Mouse (Mus musculus) embryonic facial prominence, embryonic 12.5 days (tissue): ENCODE measurements around the gene Clic3. TPM values are rescaled to one million over a fixed set of nuclear protein-coding genes. Genes with fewer than 3 reads are reported as not detected.

Source experiments
- ATAC-seq: fragments of 200-750 bp; cut with Nextera tagmentation; 2 replicates; pipeline ENCODE4 v1.8.0; 2017; ENCODE audit not compliant: insufficient number of reproducible peaks, insufficient read depth, low FRiP score, low TSS enrichment
- H3K27ac ChIP-seq: fragments of 300-500 bp; sonication (generic); 2 replicates; pipeline ENCODE4 v1.5.1; 2016; ENCODE audit warnings: mild to moderate bottlenecking
- H3K27me3 ChIP-seq: fragments of 300-500 bp; sonication (generic); 2 replicates; pipeline ENCODE4 v1.6.1; 2016; ENCODE audit warnings: mild to moderate bottlenecking, moderate library complexity
- H3K36me3 ChIP-seq: fragments of 300-500 bp; sonication (generic); 2 replicates; pipeline ENCODE4 v1.6.1; 2016; ENCODE audit warnings: mild to moderate bottlenecking
- H3K4me1 ChIP-seq: fragments of 300-500 bp; sonication (generic); 2 replicates; pipeline ENCODE4 v1.6.1; 2016
- H3K4me2 ChIP-seq: fragments of 300-500 bp; sonication (generic); replicated peaks from 2 replicates; pipeline ENCODE4 v1.6.1; 2016; ENCODE audit warnings: mild to moderate bottlenecking, moderate library complexity
- H3K4me3 ChIP-seq: fragments of 300-500 bp; sonication (generic); 2 replicates; pipeline ENCODE4 v1.5.1; 2016; ENCODE audit warnings: mild to moderate bottlenecking
- H3K9ac ChIP-seq: fragments of 300-500 bp; sonication (generic); 2 replicates; pipeline ENCODE4 v1.6.1; 2016; ENCODE audit warnings: mild to moderate bottlenecking, moderate library complexity
- H3K9me3 ChIP-seq: fragments of 300-500 bp; sonication (generic); 2 replicates; pipeline ENCODE4 v1.6.1; 2016; ENCODE audit warnings: mild to moderate bottlenecking, moderate library complexity
- WGBS: fragments of 180-500 bp; shearing (Covaris S2); methylation state at CpG from one replicate; pipeline ENCODE4 v1.1.7; 2016; 5-methylcytosine and 5-hydroxymethylcytosine counted together
- microRNA-seq: library from miRNA; unstranded; fragments of <30 nt; microRNA quantifications from one replicate; pipeline ENCODE4, GENCODE M21; 2017
- polyA plus RNA-seq: library from polyadenylated mRNA; unstranded; fragments of >200 nt; fragmentation: Nextera tagmentation; extraction: Ambion mirVana; gene quantifications from 2 replicates; pipeline ENCODE4 v1.2.1, GENCODE M21; 2016

Clic3 gene
- polyA plus RNA-seq, 1 experiment from 2014 or later = 1.4 TPM

- ATAC-seq = no peak
- H3K27me3 ChIP-seq = no peaks in the 10 kb centered on the region
- peaks cover 24% of the 10 kb centered on the region for H3K36me3 ChIP-seq
- WGBS = 95% methylated on average over 19 of the region's 19 CpGs
- no peak overlapping the region for H3K4me3 ChIP-seq
- H3K4me1 ChIP-seq = peaks cover 13% of the 10 kb centered on the region
- H3K9me3 ChIP-seq = no peaks in the 10 kb centered on the region
- no peak overlapping the region for H3K27ac ChIP-seq
- H3K4me2 ChIP-seq = no peak overlapping the region
- H3K9ac ChIP-seq = no peak overlapping the region
Observed at GRCm38 (mm10) chr2:25504538-25504937, 47.9 kb downstream of the Clic3 start.

GRCm38 (mm10) chr2:25505000-25505399, 48.4 kb downstream of the Clic3 start:
- no peaks in the 10 kb centered on the region for H3K9me3 ChIP-seq

GRCm38 (mm10) chr2:25505860-25506259, 49.2 kb downstream of the Clic3 start:
- peaks cover 24% of the 10 kb centered on the region for H3K36me3 ChIP-seq
- H3K4me3 ChIP-seq = no peak overlapping the region
- H3K9me3 ChIP-seq = no peaks in the 10 kb centered on the region
- no peaks in the 10 kb centered on the region for H3K27me3 ChIP-seq
- no peak overlapping the region for H3K9ac ChIP-seq
- no peak overlapping the region for H3K4me2 ChIP-seq
- WGBS = 92% methylated on average over 4 of the region's 4 CpGs
- no peak overlapping the region for H3K27ac ChIP-seq
- H3K4me1 ChIP-seq = peaks cover 10% of the 10 kb centered on the region
- ATAC-seq = no peak

More at GRCm38 (mm10) chr2:25505000-25505399, 48.4 kb downstream of the Clic3 start:
- Histone ChIP-seq H3K9ac (no peak overlapping the region), H3K4me2 (no peak overlapping the region), H3K27ac (no peak overlapping the region), H3K27me3 (no peaks in the 10 kb centered on the region), H3K4me3 (no peak overlapping the region), H3K36me3 (peaks cover 24% of the 10 kb centered on the region), H3K4me1 (peaks cover 13% of the 10 kb centered on the region)
- WGBS = 88% methylated on average over 1 of the region's 1 CpGs
- ATAC-seq = no peak

- no peak overlapping the region for H3K4me3 ChIP-seq
- no peaks in the 10 kb centered on the region for H3K27me3 ChIP-seq
- WGBS = 30% methylated on average over 5 of the region's 5 CpGs
- H3K9me3 ChIP-seq = no peaks in the 10 kb centered on the region
- no peak overlapping the region for H3K9ac ChIP-seq
- ATAC-seq = no peak
- peaks cover 24% of the 10 kb centered on the region for H3K36me3 ChIP-seq
- H3K27ac ChIP-seq = no peak overlapping the region
- peaks cover 2% of the 10 kb centered on the region for H3K4me1 ChIP-seq
- H3K4me2 ChIP-seq = no peak overlapping the region
Observed at GRCm38 (mm10) chr2:25506964-25507363, 50.3 kb downstream of the Clic3 start.

Small RNA genes lying within 50 kb of the gene (microRNA-seq; reads per million reads assigned to microRNA genes)
- gene Mir3087 = not detected

Other genes with a start within 250 kb of the Clic3 start
- 119 and 121 TPM in 2 replicates for gene Nelfb, start 245.3 kb upstream of the Clic3 start, polyA plus RNA-seq
- not detected in 2 replicates for gene Stpg3, start 242.2 kb upstream of the Clic3 start, polyA plus RNA-seq
- gene Fam166a, start 238.1 kb upstream of the Clic3 start, polyA plus RNA-seq = 1.1 TPM in 1 of 2 replicates, not detected in the other
- 443 and 449 TPM in 2 replicates for gene Tubb4b, start 232.1 kb upstream of the Clic3 start, polyA plus RNA-seq
- gene Slc34a3, start 222.5 kb upstream of the Clic3 start, polyA plus RNA-seq = not detected in 2 replicates
- not detected in 2 replicates for gene Rnf224, start 220.1 kb upstream of the Clic3 start, polyA plus RNA-seq
- 8.6 and 9.4 TPM in 2 replicates for gene Rnf208, start 214.6 kb upstream of the Clic3 start, polyA plus RNA-seq
- not detected in 2 replicates for gene Cysrt1, start 214.4 kb upstream of the Clic3 start, polyA plus RNA-seq
- gene AL732309.1, start 210.0 kb upstream of the Clic3 start, polyA plus RNA-seq = 3.8 and 4.2 TPM in 2 replicates
- gene Tmem203, start 201.4 kb upstream of the Clic3 start, polyA plus RNA-seq = 21.6 and 23.6 TPM in 2 replicates
- 9.7 TPM in 2 replicates for gene Tprn, start 194.2 kb upstream of the Clic3 start, polyA plus RNA-seq
- 218 and 231 TPM in 2 replicates for gene Ssna1, start 184.4 kb upstream of the Clic3 start, polyA plus RNA-seq
- 154 and 155 TPM in 2 replicates for gene Anapc2, start 184.4 kb upstream of the Clic3 start, polyA plus RNA-seq
- gene Tmem210, start 168.7 kb upstream of the Clic3 start, polyA plus RNA-seq = not detected in 2 replicates
- gene Lrrc26, start 166.9 kb upstream of the Clic3 start, polyA plus RNA-seq = not detected in 2 replicates
- 1.0 and 1.9 TPM in 2 replicates for gene Grin1, start 137.7 kb upstream of the Clic3 start, polyA plus RNA-seq
- 66.5 and 75.8 TPM in 2 replicates for gene Man1b1, start 124.5 kb upstream of the Clic3 start, polyA plus RNA-seq
- 25.0 and 27.0 TPM in 2 replicates for gene Dpp7, start 100.5 kb upstream of the Clic3 start, polyA plus RNA-seq
- gene Uap1l1, start 91.2 kb upstream of the Clic3 start, polyA plus RNA-seq = 7.9 and 8.9 TPM in 2 replicates
- gene Sapcd2, start 84.5 kb upstream of the Clic3 start, polyA plus RNA-seq = 51.4 and 51.6 TPM in 2 replicates
- 0.41 and 0.42 TPM in 2 replicates for gene Entpd2, start 61.0 kb upstream of the Clic3 start, polyA plus RNA-seq
- 47.7 and 60.0 TPM in 2 replicates for gene Npdc1, start 57.5 kb upstream of the Clic3 start, polyA plus RNA-seq
- not detected in 2 replicates for gene Fut7, start 33.6 kb upstream of the Clic3 start, polyA plus RNA-seq
- gene Abca2, start 28.1 kb upstream of the Clic3 start, polyA plus RNA-seq = 4.8 and 5.2 TPM in 2 replicates
- gene Paxx, start 4.3 kb downstream of the Clic3 start, polyA plus RNA-seq = 28.6 and 28.9 TPM in 2 replicates
- gene Ptgds, start 13.2 kb downstream of the Clic3 start, polyA plus RNA-seq = 0.70 and 0.96 TPM in 2 replicates
- not detected in 2 replicates for gene Lcn12, start 37.1 kb downstream of the Clic3 start, polyA plus RNA-seq
- gene Fbxw5, start 43.9 kb downstream of the Clic3 start, polyA plus RNA-seq = 81.8 and 82.8 TPM in 2 replicates
- gene C8g, start 44.9 kb downstream of the Clic3 start, polyA plus RNA-seq = 6.3 and 6.4 TPM in 2 replicates
- 37.7 and 37.8 TPM in 2 replicates for gene Traf2, start 90.1 kb downstream of the Clic3 start, polyA plus RNA-seq
- gene Edf1, start 101.0 kb downstream of the Clic3 start, polyA plus RNA-seq = 310 and 331 TPM in 2 replicates
- gene Mamdc4, start 118.0 kb downstream of the Clic3 start, polyA plus RNA-seq = 4.2 and 10.1 TPM in 2 replicates
- gene Phpt1, start 118.4 kb downstream of the Clic3 start, polyA plus RNA-seq = 156 and 177 TPM in 2 replicates
- 0.20 and 0.24 TPM in 2 replicates for gene Ajm1, start 124.9 kb downstream of the Clic3 start, polyA plus RNA-seq
- 79.0 and 84.9 TPM in 2 replicates for gene Rabl6, start 151.7 kb downstream of the Clic3 start, polyA plus RNA-seq
- gene Ccdc183, start 160.8 kb downstream of the Clic3 start, polyA plus RNA-seq = 0.19 TPM in 2 replicates
- 21.1 and 24.6 TPM in 2 replicates for gene Tmem141, start 165.2 kb downstream of the Clic3 start, polyA plus RNA-seq
- 0.65 and 0.69 TPM in 2 replicates for gene Fcna, start 171.2 kb downstream of the Clic3 start, polyA plus RNA-seq
- 0.36 and 0.62 TPM in 2 replicates for gene Lcn8, start 196.3 kb downstream of the Clic3 start, polyA plus RNA-seq
- not detected in 2 replicates for gene Lcn5, start 201.1 kb downstream of the Clic3 start, polyA plus RNA-seq
- not detected in 2 replicates for gene Lcn6, start 219.9 kb downstream of the Clic3 start, polyA plus RNA-seq
- gene Lcn10, start 225.9 kb downstream of the Clic3 start, polyA plus RNA-seq = not detected in 2 replicates
- not detected in 2 replicates for gene Obp2a, start 243.2 kb downstream of the Clic3 start, polyA plus RNA-seq
- gene Bmyc, start 249.9 kb downstream of the Clic3 start, polyA plus RNA-seq = 100 and 106 TPM in 2 replicates